Mouse (Mus musculus) forebrain, embryonic 16.5 days (tissue): ENCODE results near the gene Gdpd5. TPM values are rescaled to one million over a fixed set of nuclear protein-coding genes. Genes with fewer than 3 reads are reported as not detected.
"Not testable (repeated sequence)": the region's sequence is repeated elsewhere in the genome, so short reads cannot be mapped to it uniquely, and the experiment has no call there.

Experiments used
- ATAC-seq: fragments of 200-750 bp; cut with Nextera tagmentation; 2 replicates; pipeline ENCODE4 v1.8.0; 2017; ENCODE audit warnings: mild to moderate bottlenecking, moderate library complexity
- H3K27ac ChIP-seq: fragments of 300-500 bp; sonication (generic); 2 replicates; pipeline ENCODE4 v1.5.1; 2014; ENCODE audit warnings: low read length, control low read depth
- H3K27me3 ChIP-seq: fragments of 300-500 bp; sonication (generic); replicated peaks from 2 replicates; pipeline ENCODE4 v1.6.1; 2014; ENCODE audit warnings: low read length; ENCODE audit not compliant: control insufficient read depth, insufficient read depth
- H3K36me3 ChIP-seq: fragments of 300-500 bp; sonication (generic); 2 replicates; pipeline ENCODE4 v1.6.1; 2014; ENCODE audit not compliant: control insufficient read depth, insufficient read depth
- H3K4me1 ChIP-seq: fragments of 300-500 bp; sonication (generic); replicated peaks from 2 replicates; pipeline ENCODE4 v1.6.1; 2014; ENCODE audit warnings: low read length; ENCODE audit not compliant: control insufficient read depth, insufficient read depth
- H3K4me2 ChIP-seq: fragments of 300-500 bp; sonication (generic); 2 replicates; pipeline ENCODE4 v1.6.1; 2014; ENCODE audit warnings: mild to moderate bottlenecking, low read length, control low read depth
- H3K4me3 ChIP-seq: fragments of 300-500 bp; sonication (generic); replicated peaks from 2 replicates; pipeline ENCODE4 v1.5.1; 2014; ENCODE audit warnings: mild to moderate bottlenecking, low read length, control low read depth
- H3K9ac ChIP-seq: fragments of 300-500 bp; sonication (generic); replicated peaks from 2 replicates; pipeline ENCODE4 v1.6.1; 2014; ENCODE audit warnings: low read depth, low read length, control low read depth
- H3K9me3 ChIP-seq: fragments of 300-500 bp; sonication (generic); 2 replicates; pipeline ENCODE4 v1.6.1; 2016; ENCODE audit warnings: low read length; ENCODE audit not compliant: control insufficient read depth
- WGBS: fragments of 180-500 bp; shearing (Covaris S2); extraction: QIAGEN DNeasy Blood & Tissue Kit; methylation state at CpG from one replicate; pipeline ENCODE4 v1.1.7; 2014; 5-methylcytosine and 5-hydroxymethylcytosine counted together
- polyA plus RNA-seq: library from polyadenylated mRNA; unstranded; fragments of >200 nt; fragmentation: Nextera tagmentation; extraction: Ambion mirVana; gene quantifications from 2 replicates; pipeline ENCODE4 v1.2.1, GENCODE M21; 2015

The Gdpd5 gene
- polyA plus RNA-seq, 1 experiment from 2014 or later: 48.0 TPM

DNA sequence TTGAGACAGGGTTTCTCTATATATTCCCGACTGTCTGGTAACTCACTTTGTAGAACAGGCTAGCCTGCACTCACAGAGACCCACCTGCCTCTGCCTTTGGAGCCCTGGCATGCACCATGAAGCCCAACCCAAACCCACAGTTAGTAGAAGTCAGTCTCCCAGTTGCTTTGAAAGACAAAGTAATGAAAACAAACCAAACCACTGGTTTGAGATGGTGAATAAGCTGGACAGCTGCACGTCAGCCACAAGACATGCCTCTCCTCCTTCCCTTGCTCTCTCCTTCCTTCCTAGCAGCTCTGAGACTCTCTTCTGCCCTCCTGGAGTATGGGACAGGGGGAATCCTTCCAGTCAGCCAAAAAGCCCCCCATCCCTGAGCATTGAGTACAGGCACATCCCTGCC, 19.1 kb upstream of the Gdpd5 start:
- no peak overlapping the region for H3K27ac ChIP-seq
- 98% methylated on average over 2 of the region's 2 CpGs for WGBS
- ATAC-seq: no peak
- H3K9me3 ChIP-seq: no peaks in the 10 kb centered on the region
- no peak overlapping the region for H3K9ac ChIP-seq
- no peaks in the 10 kb centered on the region for H3K27me3 ChIP-seq
- H3K4me3 ChIP-seq: no peak overlapping the region
- no peak overlapping the region for H3K4me2 ChIP-seq
- no peaks in the 10 kb centered on the region for H3K36me3 ChIP-seq
- H3K4me1 ChIP-seq: peaks cover 19% of the 10 kb centered on the region

DNA sequence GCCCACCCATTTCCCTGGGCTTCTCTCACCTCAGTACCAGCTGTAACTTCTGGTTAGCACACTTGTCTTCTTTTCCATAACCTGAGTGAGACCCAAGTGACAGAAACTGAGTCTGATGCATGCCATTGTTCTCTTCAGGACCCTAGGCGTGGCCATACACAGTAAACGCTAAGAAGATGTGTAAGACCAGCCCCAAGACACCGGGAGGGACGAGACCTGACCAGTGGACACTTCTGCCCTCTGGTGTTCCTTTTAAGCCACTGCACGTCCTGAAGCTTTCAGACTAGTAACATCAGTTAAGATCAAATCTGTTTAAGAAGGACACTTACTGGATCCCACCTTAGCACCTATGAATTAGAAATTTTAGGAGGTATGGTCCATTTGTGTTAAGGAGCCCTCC, 16.1 kb upstream of the Gdpd5 start:
- Histone ChIP-seq H3K9me3 (no peaks in the 10 kb centered on the region), H3K4me2 (no peak overlapping the region), H3K4me1 (peaks cover 14% of the 10 kb centered on the region), H3K36me3 (no peaks in the 10 kb centered on the region), H3K9ac (no peak overlapping the region), H3K27me3 (no peaks in the 10 kb centered on the region), H3K27ac (no peak overlapping the region), H3K4me3 (no peak overlapping the region)
- ATAC-seq: peak; percentile 45
- WGBS: under 1% methylated on average over 5 of the region's 5 CpGs

DNA sequence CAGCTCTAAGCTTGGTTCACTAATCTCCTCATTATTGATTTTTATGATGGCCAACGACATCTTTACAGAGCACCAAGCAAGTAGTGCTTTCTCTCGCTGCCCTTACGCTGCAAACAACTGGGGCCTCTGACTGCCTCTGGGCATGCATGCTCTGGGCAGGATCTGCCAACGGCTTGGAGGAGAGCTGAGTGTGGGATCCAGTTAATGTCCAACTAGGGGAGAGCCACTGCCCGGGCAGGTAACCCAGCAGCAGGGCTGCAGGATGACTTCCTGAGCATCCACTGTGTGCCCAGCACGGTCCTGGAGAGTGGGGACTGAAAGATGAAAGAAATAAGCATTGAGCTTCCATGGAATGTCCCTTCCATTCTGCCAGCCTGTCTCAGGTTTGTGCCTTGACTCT, 14.5 kb upstream of the Gdpd5 start:
- H3K9me3 ChIP-seq: no peaks in the 10 kb centered on the region
- no peak overlapping the region for H3K27ac ChIP-seq
- ATAC-seq: no peak
- H3K36me3 ChIP-seq: no peaks in the 10 kb centered on the region
- no peak overlapping the region for H3K4me2 ChIP-seq
- WGBS: 74% methylated on average over 6 of the region's 6 CpGs
- no peaks in the 10 kb centered on the region for H3K27me3 ChIP-seq
- no peak overlapping the region for H3K4me3 ChIP-seq
- H3K9ac ChIP-seq: no peak overlapping the region
- peaks cover 3% of the 10 kb centered on the region; the same call in 1 of the 2 replicates for H3K4me1 ChIP-seq

DNA sequence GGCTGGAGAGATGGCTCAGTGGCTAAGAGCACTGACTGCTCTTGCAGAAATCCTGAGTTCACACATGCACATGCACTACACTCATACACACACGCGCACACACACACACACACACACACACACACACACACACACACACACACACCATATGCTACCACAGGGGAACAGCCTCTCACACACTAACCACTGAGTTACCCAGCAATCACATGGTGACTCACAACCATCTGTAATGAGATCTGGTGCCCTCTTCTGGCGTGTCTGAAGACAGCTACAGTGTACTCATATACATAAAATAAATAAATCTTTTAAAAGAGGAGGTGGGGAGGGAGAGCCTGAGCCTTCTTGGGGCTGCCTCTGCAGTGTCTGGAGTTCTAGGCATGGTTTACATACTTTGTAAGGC, 6.9 kb upstream of the Gdpd5 start:
- not testable (repeated sequence) for H3K4me2 ChIP-seq, H3K9ac ChIP-seq, H3K4me1 ChIP-seq, H3K27ac ChIP-seq, H3K36me3 ChIP-seq, H3K27me3 ChIP-seq, H3K4me3 ChIP-seq, H3K9me3 ChIP-seq
- 54% methylated on average over 3 of the region's 3 CpGs for WGBS
- peak; percentile 57 for ATAC-seq

DNA sequence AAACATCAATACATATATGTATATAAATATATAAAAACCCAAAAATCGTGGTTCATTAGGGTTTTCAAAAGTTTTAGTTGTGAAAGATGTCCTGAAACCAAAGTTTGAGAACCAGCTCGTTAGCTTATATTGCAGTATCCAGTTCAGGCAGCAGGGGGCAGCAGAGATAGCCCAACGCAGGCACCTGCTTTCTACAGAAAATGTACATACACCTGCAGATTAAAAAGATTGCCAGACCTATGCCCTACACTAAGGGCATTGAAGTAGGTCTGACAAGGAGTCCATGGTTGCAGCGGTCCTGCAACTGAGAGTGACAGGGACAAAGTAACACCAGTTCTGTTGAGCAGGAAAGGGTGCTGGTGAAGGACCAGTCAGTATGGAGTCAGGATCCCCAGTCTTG, 5.8 kb upstream of the Gdpd5 start:
- Histone ChIP-seq H3K4me2 (no peak overlapping the region), H3K27ac (no peak overlapping the region), H3K36me3 (no peaks in the 10 kb centered on the region), H3K9ac (no peak overlapping the region), H3K4me3 (no peak overlapping the region), H3K27me3 (no peaks in the 10 kb centered on the region), H3K4me1 (peaks cover 3% of the 10 kb centered on the region; the same call in 1 of the 2 replicates), H3K9me3 (no peaks in the 10 kb centered on the region; the same call in 1 of the 2 replicates)
- WGBS: 5% methylated on average over 4 of the region's 4 CpGs
- ATAC-seq: no peak

DNA sequence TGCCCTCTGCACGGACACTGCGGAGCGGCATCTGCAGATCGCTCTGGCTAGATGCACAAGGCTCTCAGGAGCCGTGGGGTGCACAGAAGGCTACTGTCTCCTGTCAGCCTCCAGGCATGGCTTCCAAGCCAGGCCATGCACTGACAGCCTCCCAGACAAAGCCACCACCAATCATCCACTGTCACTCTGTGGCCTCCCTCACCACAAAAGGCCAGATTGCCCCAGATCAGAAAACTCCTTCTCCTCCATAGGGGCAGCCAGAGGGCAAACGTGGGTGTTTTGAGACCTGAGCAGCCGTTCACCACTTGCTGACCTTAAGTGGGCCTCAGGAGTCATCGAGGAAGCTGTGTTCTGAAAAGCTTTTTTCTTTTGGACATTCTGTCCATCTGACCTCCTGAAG, 2.3 kb upstream of the Gdpd5 start:
- H3K4me2 ChIP-seq: no peak overlapping the region
- ATAC-seq: no peak
- no peak overlapping the region for H3K9ac ChIP-seq
- 86% methylated on average over 8 of the region's 8 CpGs for WGBS
- H3K9me3 ChIP-seq: no peaks in the 10 kb centered on the region; the same call in 1 of the 2 replicates
- no peaks in the 10 kb centered on the region for H3K27me3 ChIP-seq
- H3K27ac ChIP-seq: no peak overlapping the region
- peaks cover 15% of the 10 kb centered on the region for H3K4me1 ChIP-seq
- no peaks in the 10 kb centered on the region for H3K36me3 ChIP-seq
- no peak overlapping the region for H3K4me3 ChIP-seq

DNA sequence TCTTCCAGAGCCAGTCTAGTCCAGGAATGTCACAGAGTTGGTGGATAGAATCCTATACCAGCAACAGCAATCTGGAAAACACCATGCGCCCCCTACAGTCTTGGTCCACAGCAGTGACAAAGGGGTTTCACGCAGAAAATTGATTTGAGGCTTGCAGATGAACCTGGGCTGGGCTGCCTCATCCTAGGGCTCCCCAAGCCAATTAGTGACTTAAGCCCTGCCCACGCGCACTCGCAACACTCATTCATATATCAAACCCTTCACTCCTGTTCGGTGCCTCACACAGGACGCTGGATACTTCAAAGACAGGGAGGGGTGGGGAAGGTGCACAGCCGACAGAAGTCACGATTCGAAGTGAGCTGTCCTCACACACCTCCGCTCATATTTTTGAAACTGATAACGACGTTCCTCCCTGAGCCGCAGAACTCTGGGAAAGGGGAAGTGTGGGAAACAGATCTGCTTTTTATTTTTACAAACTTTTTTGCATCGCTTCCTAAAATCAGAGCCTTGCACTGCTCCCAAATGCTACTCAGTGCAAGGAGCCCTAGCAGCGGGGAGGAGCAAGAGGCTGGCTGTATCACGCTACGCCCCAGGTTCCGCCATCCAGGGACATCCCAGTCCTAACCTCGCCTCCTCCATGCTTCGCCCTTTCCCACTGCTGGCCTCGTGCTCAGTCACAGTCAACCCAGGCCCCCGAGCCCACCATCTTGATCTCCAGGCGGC, 562 bp upstream of the Gdpd5 start:
- peaks cover 30% of the 10 kb centered on the region for H3K4me1 ChIP-seq
- no peaks in the 10 kb centered on the region for H3K36me3 ChIP-seq
- under 1% methylated on average over 24 of the region's 24 CpGs for WGBS
- peak overlapping the region; percentile 82 for H3K9ac ChIP-seq
- H3K27ac ChIP-seq: peak overlapping the region; percentile 94
- H3K4me2 ChIP-seq: peak overlapping the region; percentile 65
- peak overlapping the region; percentile 90 for H3K4me3 ChIP-seq
- H3K9me3 ChIP-seq: no peaks in the 10 kb centered on the region; the same call in 1 of the 2 replicates
- H3K27me3 ChIP-seq: no peaks in the 10 kb centered on the region
- ATAC-seq: peak; percentile 73

DNA sequence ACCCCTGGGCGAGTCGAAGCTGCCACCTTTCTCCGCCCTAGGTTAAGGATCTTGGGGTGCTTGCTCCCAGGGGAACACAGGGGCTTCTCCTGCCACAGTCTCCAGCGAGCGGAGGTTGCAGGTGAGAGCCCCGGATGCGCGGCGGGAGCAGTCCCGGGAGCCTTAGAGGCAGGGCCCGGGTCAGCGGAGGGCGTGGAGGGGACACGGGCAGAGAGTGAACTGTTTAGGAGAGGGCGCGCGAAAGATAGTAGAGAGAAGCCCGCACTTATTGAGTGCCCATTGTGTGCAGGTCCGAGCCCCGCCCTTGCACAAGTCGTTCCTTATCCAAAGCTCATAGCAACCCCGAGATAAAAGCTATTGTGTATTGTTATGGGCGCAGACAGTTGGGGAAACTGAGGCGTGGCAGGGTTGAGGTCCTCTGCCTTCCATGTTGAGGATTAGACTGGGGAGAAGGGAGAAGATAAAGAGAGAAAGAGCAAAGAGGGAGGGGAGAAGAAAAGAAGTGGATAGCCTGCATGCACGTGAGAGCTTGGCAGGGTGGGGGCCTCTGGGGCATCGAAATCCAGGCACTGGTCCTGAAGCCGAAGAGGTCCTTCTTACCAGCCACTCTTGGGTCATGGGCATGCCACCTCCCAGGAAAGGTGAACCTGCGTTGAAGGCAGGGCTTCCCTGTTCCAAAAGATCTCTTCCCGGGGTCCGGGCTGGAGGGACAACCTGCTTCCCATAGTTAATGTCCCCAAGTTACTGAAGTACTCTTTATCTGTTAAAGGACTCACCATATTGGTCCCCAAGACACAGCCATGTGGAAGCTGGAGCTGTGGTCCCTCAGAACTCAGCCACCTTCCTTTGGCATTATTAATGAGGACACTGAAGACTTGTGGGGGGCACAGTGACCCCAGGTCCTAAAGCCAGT, 1.1 kb downstream of the Gdpd5 start:
- Histone ChIP-seq H3K27me3 (no peaks in the 10 kb centered on the region), H3K4me3 (peak overlapping the region; percentile 90)

DNA sequence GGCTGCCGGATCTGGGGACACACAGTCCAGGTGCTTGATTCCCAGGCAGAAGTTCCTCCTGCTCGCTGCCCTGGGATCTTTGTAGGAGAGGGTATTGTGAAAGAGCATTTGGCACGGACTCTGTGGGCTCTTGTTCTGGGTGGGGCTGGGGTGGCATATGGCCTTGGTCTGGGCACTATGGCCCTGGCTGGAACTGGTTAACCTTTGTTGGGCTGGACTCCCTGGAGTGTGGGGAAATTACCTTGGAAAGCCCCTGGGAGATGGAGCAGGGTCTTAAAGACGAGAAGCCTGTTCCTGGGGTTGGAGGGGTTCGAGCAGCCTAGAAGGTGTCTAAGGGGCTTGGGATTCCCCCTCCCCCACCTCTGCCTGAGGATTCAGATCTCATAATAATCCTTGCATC, 2.0 kb downstream of the Gdpd5 start:
- Histone ChIP-seq H3K36me3 (peaks cover 3% of the 10 kb centered on the region; the same call in 1 of the 2 replicates), H3K4me2 (peak overlapping the region; percentile 65), H3K27me3 (no peaks in the 10 kb centered on the region), H3K4me1 (peaks cover 37% of the 10 kb centered on the region), H3K4me3 (peak overlapping the region; percentile 90), H3K9ac (peak overlapping the region; percentile 82), H3K9me3 (no peaks in the 10 kb centered on the region), H3K27ac (no peak overlapping the region; the same call in 1 of the 2 replicates)
- ATAC-seq: no peak
- WGBS: 54% methylated on average over 5 of the region's 5 CpGs

More for the DNA sequence above, 1.1 kb downstream of the Gdpd5 start:
- peak overlapping the region; percentile 65 for H3K4me2 ChIP-seq
- no peaks in the 10 kb centered on the region for H3K9me3 ChIP-seq
- H3K4me1 ChIP-seq: peaks cover 37% of the 10 kb centered on the region
- ATAC-seq: no peak
- H3K36me3 ChIP-seq: no peaks in the 10 kb centered on the region
- H3K9ac ChIP-seq: peak overlapping the region; percentile 82
- WGBS: 10% methylated on average over 30 of the region's 30 CpGs
- H3K27ac ChIP-seq: 0 out of 2 replicates have a peak overlapping the region, but pooled peaks have one; percentile 31
